Mouse (Mus musculus) thymus, adult 2 months (tissue): ENCODE measurements around the gene Olfr877.

Experiments used
- CTCF ChIP-seq: fragments of 200-500 bp; IDR thresholded peaks from 2 replicates; pipeline ENCODE4 v1.5.1; 2012; ENCODE audit warnings: mild to moderate bottlenecking, control low read depth, low read length, moderate library complexity, borderline replicate concordance; ENCODE audit not compliant: control insufficient read depth, poor library complexity, insufficient read depth; ENCODE audit errors: extremely low read depth
- POLR2A ChIP-seq: fragments of 200-500 bp; IDR thresholded peaks from 2 replicates; pipeline ENCODE4 v1.6.1; 2012; ENCODE audit warnings: mild to moderate bottlenecking, low read length, control low read depth, moderate library complexity; ENCODE audit not compliant: control insufficient read depth, poor library complexity, insufficient read depth; ENCODE audit errors: extremely low read depth

DNA sequence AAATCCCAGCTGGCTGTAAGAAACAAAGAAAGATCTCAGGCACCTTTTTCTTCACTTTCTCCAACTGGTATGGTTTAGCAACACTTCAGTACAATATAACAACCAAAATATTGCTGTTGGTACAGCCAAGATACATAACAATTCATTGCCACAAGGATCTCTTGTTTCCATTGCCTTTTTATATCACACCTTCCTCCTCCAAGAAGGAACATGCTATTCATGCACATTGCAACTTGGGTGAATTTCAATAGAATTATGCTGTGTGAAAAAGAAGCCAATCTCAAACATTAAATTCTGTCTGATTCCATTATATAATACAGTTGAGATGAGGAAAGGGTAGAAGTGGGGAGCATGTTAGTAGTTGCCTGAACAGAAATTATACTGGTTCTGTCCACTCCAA is 24.2 kb upstream of the Olfr877 start:
- TF ChIP-seq CTCF (no peak), POLR2A (no peak)
